Mouse (Mus musculus): ENCODE data around the gene Rfk.

Rfk gene

DNA sequence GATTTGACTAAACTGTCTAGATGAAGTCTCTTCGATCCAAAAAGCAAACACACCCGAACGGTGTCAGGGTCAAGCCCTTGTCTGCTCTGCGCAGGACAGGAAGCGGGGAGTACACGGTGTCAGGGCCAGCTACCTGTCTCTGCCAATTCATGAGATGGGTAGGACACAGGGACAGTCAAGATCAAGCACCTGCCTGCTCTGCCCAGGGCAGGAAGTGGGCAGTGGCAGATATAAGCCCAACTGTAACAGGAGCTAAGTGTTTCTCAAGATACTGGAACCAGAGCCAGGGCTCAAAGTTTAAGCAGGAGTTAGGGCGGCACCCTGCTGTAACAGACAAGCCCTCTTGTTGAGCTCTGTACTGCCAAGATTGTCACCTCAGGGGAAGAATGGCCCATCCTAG lies 49.7 kb downstream of the Rfk start:
- DNase-seq (ENCODE audit: low read depth, low spot score): no peak
